In the genomic region with DNA sequence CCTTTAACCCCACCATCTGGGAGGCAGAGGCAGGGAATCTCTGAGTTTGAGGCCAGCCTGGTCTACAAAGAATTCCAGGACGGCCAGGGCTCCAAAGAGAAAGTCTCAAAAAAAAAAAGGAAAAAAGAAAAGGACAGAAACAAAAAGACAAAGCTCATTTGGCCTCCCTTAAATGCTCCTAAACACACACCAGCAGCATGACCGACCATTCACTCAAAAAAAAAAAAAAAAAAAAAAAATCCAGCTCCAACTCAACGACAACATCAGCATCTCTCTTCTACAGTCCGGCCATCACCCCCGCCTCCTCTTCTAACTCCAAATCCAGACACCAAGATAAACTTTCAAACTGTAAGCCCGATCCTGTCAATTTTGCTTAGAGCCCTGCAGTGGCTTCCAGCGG, we compare ENCODE assay signal across 8 mouse cellular contexts. TPM values are rescaled to one million over a fixed set of nuclear protein-coding genes. Genes with fewer than 3 reads are reported as not detected.
DNase-seq lines count a peak whose midpoint lies in the region; ATAC-seq and TF ChIP-seq lines count a peak whose summit lies in the region.

No protein-coding gene starts in this region.

- TF ChIP-seq RAD21 in MEL (IDR thresholded peaks at IDR 0.05; ENCODE audit: low read depth, low read length) = no peak

- no peak for DNase-seq in heart, adult 8-10 months (ENCODE audit: low spot score)
- DNase-seq in MEL (ENCODE audit: low read depth, low spot score) = no peak
- DNase-seq in hindbrain, embryonic 10.5 days (ENCODE audit: low spot score) = no peak
- no peak for DNase-seq in midbrain, embryonic 10.5 days (ENCODE audit: low spot score)
- DNase-seq in T-cell, adult 2 months (ENCODE audit: low spot score) = no peak
- no peak for DNase-seq in right cerebral cortex, adult 18-20 months
- DNase-seq in left cerebral cortex, adult 18-20 months (ENCODE audit: low spot score in 2 of 2) = no peak

- peak overlapping the region; percentile 98 for H3K4me3 ChIP-seq in heart, embryonic 16.5 days (ENCODE audit: low read length)
- H3K4me3 ChIP-seq in MEL (ENCODE audit: control insufficient read depth in 1 of 2, insufficient read depth in 1 of 2, low read depth in 2 of 2, low read length in 2 of 2) = peak overlapping the region; percentile 76 to 100
- peak overlapping the region; percentile 98 for H3K4me3 ChIP-seq in hindbrain, embryonic 10.5 days
- peak overlapping the region; percentile 94 for H3K4me3 ChIP-seq in midbrain, embryonic 10.5 days

- WGBS in heart, embryonic 16.5 days = 11% methylated on average over 7 of the region's 7 CpGs
- WGBS in hindbrain, embryonic 10.5 days = 17% methylated on average over 7 of the region's 7 CpGs
- WGBS in midbrain, embryonic 10.5 days = 18% methylated on average over 7 of the region's 7 CpGs

- H3K27me3 ChIP-seq in heart, embryonic 16.5 days (ENCODE audit: control insufficient read depth, insufficient read depth, low read length) = 0 out of 2 replicates have a peak, but pooled peaks cover 2% of the 10 kb centered on the region
- peaks cover 5 to 10% of the 10 kb centered on the region in 2 experiments; a peak in 2 of 4 replicates for H3K27me3 ChIP-seq in MEL (ENCODE audit: control insufficient read depth in 1 of 2, insufficient read depth in 2 of 2, low read length in 2 of 2)
- H3K27me3 ChIP-seq in hindbrain, embryonic 10.5 days (ENCODE audit: insufficient read depth, poor library complexity, severe bottlenecking) = peaks cover 2% of the 10 kb centered on the region; the same call in 1 of the 2 replicates
- H3K27me3 ChIP-seq in midbrain, embryonic 10.5 days (ENCODE audit: low read depth, poor library complexity, severe bottlenecking) = no peaks in the 10 kb centered on the region

- no peaks in the 10 kb centered on the region for H3K9me3 ChIP-seq in heart, embryonic 16.5 days (replicated peaks; ENCODE audit: control insufficient read depth, low read length)
- H3K9me3 ChIP-seq in MEL (replicated peaks; ENCODE audit: insufficient read depth, low read length) = no peaks in the 10 kb centered on the region
- H3K9me3 ChIP-seq in hindbrain, embryonic 10.5 days = no peaks in the 10 kb centered on the region
- no peaks in the 10 kb centered on the region for H3K9me3 ChIP-seq in midbrain, embryonic 10.5 days (replicated peaks)

- no peak for TF ChIP-seq POLR2A in MEL (IDR thresholded peaks at IDR 0.05; ENCODE audit: control insufficient read depth in 1 of 2, insufficient read depth in 1 of 2, low read depth in 1 of 2, low read length in 2 of 2, poor library complexity in 1 of 2)

- H3K79me2 ChIP-seq in MEL (ENCODE audit: control insufficient read depth, insufficient read depth, low read length, poor library complexity) = peaks cover 30% of the 10 kb centered on the region

- H3K9ac ChIP-seq in heart, embryonic 16.5 days (ENCODE audit: low read length) = peak overlapping the region; percentile 97
- H3K9ac ChIP-seq in MEL (ENCODE audit: control insufficient read depth, low read depth, low read length, poor library complexity, severe bottlenecking) = peak overlapping the region; percentile 80

- no peak for TF ChIP-seq CTCF in MEL (IDR thresholded peaks at IDR 0.05 in 2 of 3, conservative IDR thresholded peaks at IDR 0.05 in 1 of 3; ENCODE audit: control insufficient read depth in 1 of 3, insufficient read depth in 1 of 3, low read depth in 2 of 3, low read length in 3 of 3, poor library complexity in 1 of 3, severe bottlenecking in 1 of 3)

- TF ChIP-seq EP300 in MEL (IDR thresholded peaks at IDR 0.05; ENCODE audit: low read depth in 1 of 2, low read length in 2 of 2) = no peak

- peak overlapping the region; percentile 93 for H3K4me2 ChIP-seq in heart, embryonic 16.5 days (ENCODE audit: low read depth, low read length)

- H3K4me1 ChIP-seq in heart, embryonic 16.5 days (ENCODE audit: control insufficient read depth, insufficient read depth, low read length) = peaks cover 19% of the 10 kb centered on the region
- peaks cover 2 to 11% of the 10 kb centered on the region in 2 experiments for H3K4me1 ChIP-seq in MEL (ENCODE audit: control insufficient read depth in 1 of 2, insufficient read depth in 2 of 2, low read length in 2 of 2)
- peaks cover 26% of the 10 kb centered on the region for H3K4me1 ChIP-seq in hindbrain, embryonic 10.5 days (replicated peaks)
- peaks cover 30% of the 10 kb centered on the region for H3K4me1 ChIP-seq in midbrain, embryonic 10.5 days

- no peak for ATAC-seq in heart, embryonic 16.5 days (replicated peaks; ENCODE audit: extremely low read depth, insufficient read depth, low FRiP score)

- peak overlapping the region; percentile 84 for H3K27ac ChIP-seq in heart, embryonic 16.5 days (ENCODE audit: low read length)
- H3K27ac ChIP-seq in MEL (ENCODE audit: control insufficient read depth, low read depth, low read length) = peak overlapping the region; percentile 60
- H3K27ac ChIP-seq in hindbrain, embryonic 10.5 days = peak overlapping the region; percentile 97
- peak overlapping the region; percentile 95 for H3K27ac ChIP-seq in midbrain, embryonic 10.5 days (replicated peaks)

- H3K36me3 ChIP-seq in heart, embryonic 16.5 days (ENCODE audit: control insufficient read depth, insufficient read depth) = peaks cover 38% of the 10 kb centered on the region
- H3K36me3 ChIP-seq in MEL (ENCODE audit: control insufficient read depth in 1 of 2, insufficient read depth in 2 of 2, low read length in 2 of 2) = peaks cover 8 to 21% of the 10 kb centered on the region in 2 experiments
- peaks cover 46% of the 10 kb centered on the region for H3K36me3 ChIP-seq in hindbrain, embryonic 10.5 days
- peaks cover 45% of the 10 kb centered on the region for H3K36me3 ChIP-seq in midbrain, embryonic 10.5 days

TF ChIP-seq in MEL, 35 proteins besides CTCF, POLR2A, EP300 and RAD21:
- no peak for TF ChIP-seq TAL1 (IDR thresholded peaks at IDR 0.05; ENCODE audit: low read length)
- 0 out of 2 replicates have a peak, but pooled peaks have one; percentile 38 for TF ChIP-seq CHD1 (IDR thresholded peaks at IDR 0.05; ENCODE audit: low read depth, low read length)
- no peak for TF ChIP-seq ELF1 (IDR thresholded peaks at IDR 0.05; ENCODE audit: low read depth, low read length)
- TF ChIP-seq ZNF384 (IDR thresholded peaks at IDR 0.05; ENCODE audit: low read depth, low read length) = peak; percentile 66

RNA-seq across cellular contexts. Expression of a gene that starts 1.0 kb away (rescaled TPM):
- 248 and 252 TPM in 2 replicates for polyA plus RNA-seq in heart, embryonic 16.5 days (2015; fragmentation: Nextera tagmentation; extraction: Ambion mirVana)
- 10 to 100 TPM; 57.7 to 77.2 (median 66.8) TPM for total RNA-seq in heart, adult 8-10 months (2022)
- total RNA-seq in MEL (2012; rRNA removed) = 509 and 608 TPM in 2 replicates
- polyA plus RNA-seq in MEL (2012; ENCODE audit: insufficient read depth in 1 of 2, insufficient read length in 2 of 2, low read depth in 1 of 2, low replicate concordance in 2 of 2, missing spikeins in 1 of 2) = 100 to 1,000 TPM; 427 to 521 TPM
- 458 and 477 TPM in 2 replicates for polyA plus RNA-seq in hindbrain, embryonic 10.5 days (2016; fragmentation: Nextera tagmentation; extraction: Ambion mirVana)
- 465 and 494 TPM in 2 replicates for polyA plus RNA-seq in midbrain, embryonic 10.5 days (2016; fragmentation: Nextera tagmentation; extraction: Ambion mirVana)
- total RNA-seq in left cerebral cortex, adult 18-20 months (2021) = 10 to 100 TPM; 75.9 to 83.0 TPM

RNA-seq across cellular contexts. Expression of a gene that starts 8.7 kb away (rescaled TPM):
- polyA plus RNA-seq in heart, embryonic 16.5 days (2015; fragmentation: Nextera tagmentation; extraction: Ambion mirVana) = 0.20 and 0.35 TPM in 2 replicates
- total RNA-seq in heart, adult 8-10 months (2022) = under 1 TPM in 2 of 4 experiments, not detected in 2; 0.13 to 0.14 TPM
- total RNA-seq in MEL (2012; rRNA removed) = not detected in 2 replicates
- polyA plus RNA-seq in MEL (2012; ENCODE audit: insufficient read depth in 1 of 2, insufficient read length in 2 of 2, low read depth in 1 of 2, low replicate concordance in 2 of 2, missing spikeins in 1 of 2) = not detected
- 0.04 TPM in 1 of 2 replicates, not detected in the other for polyA plus RNA-seq in hindbrain, embryonic 10.5 days (2016; fragmentation: Nextera tagmentation; extraction: Ambion mirVana)
- polyA plus RNA-seq in midbrain, embryonic 10.5 days (2016; fragmentation: Nextera tagmentation; extraction: Ambion mirVana) = not detected in 2 replicates
- total RNA-seq in left cerebral cortex, adult 18-20 months (2021) = under 1 TPM; 0.12 to 0.28 TPM

RNA-seq across cellular contexts. Expression of a gene that starts 31.2 kb away (rescaled TPM):
- polyA plus RNA-seq in heart, embryonic 16.5 days (2015; fragmentation: Nextera tagmentation; extraction: Ambion mirVana) = 92.3 and 95.9 TPM in 2 replicates
- total RNA-seq in heart, adult 8-10 months (2022) = 100 to 1,000 TPM; 108 to 126 (median 114) TPM
- 51.4 and 54.1 TPM in 2 replicates for total RNA-seq in MEL (2012; rRNA removed)
- 10 to 100 TPM in 1 of 2 experiments, not detected in 1; 85.6 TPM for polyA plus RNA-seq in MEL (2012; ENCODE audit: insufficient read depth in 1 of 2, insufficient read length in 2 of 2, low read depth in 1 of 2, low replicate concordance in 2 of 2, missing spikeins in 1 of 2)
- polyA plus RNA-seq in hindbrain, embryonic 10.5 days (2016; fragmentation: Nextera tagmentation; extraction: Ambion mirVana) = 28.3 and 35.5 TPM in 2 replicates
- 32.0 and 33.6 TPM in 2 replicates for polyA plus RNA-seq in midbrain, embryonic 10.5 days (2016; fragmentation: Nextera tagmentation; extraction: Ambion mirVana)
- 100 to 1,000 TPM; 242 to 279 TPM for total RNA-seq in left cerebral cortex, adult 18-20 months (2021)

RNA-seq across cellular contexts. Expression of a gene that starts 56.4 kb away (rescaled TPM):
- 4.7 and 6.1 TPM in 2 replicates for polyA plus RNA-seq in heart, embryonic 16.5 days (2015; fragmentation: Nextera tagmentation; extraction: Ambion mirVana)
- total RNA-seq in heart, adult 8-10 months (2022) = 1 to 10 TPM; 4.6 to 5.6 (median 5.3) TPM
- total RNA-seq in MEL (2012; rRNA removed) = 0.12 TPM in 1 of 2 replicates, not detected in the other
- polyA plus RNA-seq in MEL (2012; ENCODE audit: insufficient read depth in 1 of 2, insufficient read length in 2 of 2, low read depth in 1 of 2, low replicate concordance in 2 of 2, missing spikeins in 1 of 2) = under 1 TPM in 1 of 2 experiments, not detected in 1; 0.25 TPM
- 6.8 and 7.1 TPM in 2 replicates for polyA plus RNA-seq in hindbrain, embryonic 10.5 days (2016; fragmentation: Nextera tagmentation; extraction: Ambion mirVana)
- 6.4 and 6.5 TPM in 2 replicates for polyA plus RNA-seq in midbrain, embryonic 10.5 days (2016; fragmentation: Nextera tagmentation; extraction: Ambion mirVana)
- 1 to 10 TPM; 3.9 to 4.1 TPM for total RNA-seq in left cerebral cortex, adult 18-20 months (2021)

RNA-seq across cellular contexts. Expression of a gene that starts 56.4 kb away (rescaled TPM):
- 10.2 TPM in 2 replicates for polyA plus RNA-seq in heart, embryonic 16.5 days (2015; fragmentation: Nextera tagmentation; extraction: Ambion mirVana)
- 1 to 10 TPM; 2.3 to 4.6 (median 3.1) TPM for total RNA-seq in heart, adult 8-10 months (2022)
- total RNA-seq in MEL (2012; rRNA removed) = not detected in 2 replicates
- under 1 TPM in 1 of 2 experiments, not detected in 1; 0.04 TPM for polyA plus RNA-seq in MEL (2012; ENCODE audit: insufficient read depth in 1 of 2, insufficient read length in 2 of 2, low read depth in 1 of 2, low replicate concordance in 2 of 2, missing spikeins in 1 of 2)
- polyA plus RNA-seq in hindbrain, embryonic 10.5 days (2016; fragmentation: Nextera tagmentation; extraction: Ambion mirVana) = 6.1 and 7.8 TPM in 2 replicates
- polyA plus RNA-seq in midbrain, embryonic 10.5 days (2016; fragmentation: Nextera tagmentation; extraction: Ambion mirVana) = 7.1 and 7.4 TPM in 2 replicates
- total RNA-seq in left cerebral cortex, adult 18-20 months (2021) = 1 to 10 TPM; 3.4 to 4.0 TPM
